Mouse (Mus musculus): Measurements from ENCODE around the gene Rxra.

GRCm38 (mm10) chr2:27676106-27676477, at the start of gene Rxra:
- TF ChIP-seq HCFC1 (IDR thresholded peaks at IDR 0.05; ENCODE audit: low read depth, low read length) (no peak), USF2 (conservative IDR thresholded peaks at IDR 0.05; ENCODE audit: low read depth, low read length) (no peak), POLR2A (IDR thresholded peaks at IDR 0.05; ENCODE audit: low read depth, low read length) (no peak)

Measured in CH12.LX (cell line).